Mouse (Mus musculus) ES-Bruce4 (cell line): Measurements from ENCODE around the gene Rbms3.

Experiments
- CTCF ChIP-seq: IDR thresholded peaks from one replicate; pipeline ENCODE4 v1.8.1; 2011; ENCODE audit warnings: low read depth, low read length
- EP300 ChIP-seq: IDR thresholded peaks from 2 replicates; pipeline ENCODE4 v1.6.1; 2011; ENCODE audit warnings: low read depth, low read length; ENCODE audit not compliant: insufficient read depth
- POLR2A ChIP-seq: IDR thresholded peaks from one replicate; pipeline ENCODE4 v1.8.1; 2011; ENCODE audit warnings: low read length; ENCODE audit not compliant: insufficient read depth

DNA sequence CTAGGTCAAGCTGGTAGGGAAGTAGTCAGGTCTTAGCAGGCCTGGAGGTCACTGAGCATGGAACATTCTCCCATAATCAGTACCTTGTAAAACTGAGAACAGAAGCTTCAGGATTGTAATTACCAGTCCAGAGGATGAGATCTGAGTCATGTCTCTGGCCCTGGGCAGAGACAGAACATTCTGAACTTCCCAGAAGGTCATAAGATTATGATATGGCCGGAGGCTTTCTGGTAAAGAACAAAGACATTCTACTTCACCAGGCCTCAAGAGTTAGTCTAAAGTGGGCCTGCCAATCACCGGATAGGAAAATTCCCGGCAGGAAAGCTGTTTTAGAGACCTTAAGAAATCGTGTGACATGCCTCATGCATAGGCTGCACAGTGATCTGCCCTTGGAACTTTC lies 799.8 kb downstream of the Rbms3 start:
- TF ChIP-seq POLR2A: no peak
- TF ChIP-seq CTCF: no peak
- TF ChIP-seq EP300: no peak
